Mouse (Mus musculus) WW6 (cell line): ENCODE results near the gene Arl15.
"Not testable (repeated sequence)": the region's sequence is repeated elsewhere in the genome, so short reads cannot be mapped to it uniquely, and the experiment has no call there.

ENCODE experiments used
- DNase-seq: peaks from one replicate; pipeline ENCODE4 v3.0.0-alpha.2; 2013; ENCODE audit warnings: low read depth, low spot score

Gene Arl15

DNA sequence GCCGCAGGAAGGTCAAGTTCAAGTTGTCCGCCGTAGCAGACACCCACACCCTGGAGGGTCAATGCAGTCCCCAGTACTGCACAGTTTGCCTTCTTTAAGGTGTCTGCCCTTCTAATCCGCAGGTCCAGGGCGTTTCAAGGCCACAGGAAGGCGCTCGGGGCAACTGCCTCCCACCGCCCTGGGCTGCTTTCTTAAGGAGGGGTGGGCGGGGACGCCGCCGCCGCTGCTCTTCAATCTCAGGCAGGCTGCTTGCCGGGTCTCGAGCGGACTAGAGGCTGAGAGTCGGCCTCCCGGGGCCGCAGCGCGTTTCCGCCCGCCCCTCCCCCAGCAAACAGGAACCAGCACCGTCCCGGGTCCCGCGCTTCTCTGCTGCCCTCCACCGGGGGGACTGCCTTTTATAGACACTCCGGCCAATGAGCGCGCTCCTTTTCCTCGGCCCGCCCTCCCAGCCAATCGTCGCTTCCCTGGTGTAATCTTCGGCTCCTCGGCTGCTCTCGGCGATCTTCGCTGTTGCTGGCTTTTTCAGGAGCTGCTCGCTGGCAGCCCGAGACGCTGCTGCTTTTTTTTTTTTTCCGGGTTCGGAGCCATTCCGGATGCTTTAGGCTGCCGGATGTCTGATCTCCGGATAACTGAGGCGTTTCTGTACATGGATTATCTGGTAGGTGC lies at the start of gene Arl15:
TSS of gene Arl15 (plus strand) at position 467 of the 666 bp plus-strand sequence.
- peak; percentile 94 for DNase-seq

DNA sequence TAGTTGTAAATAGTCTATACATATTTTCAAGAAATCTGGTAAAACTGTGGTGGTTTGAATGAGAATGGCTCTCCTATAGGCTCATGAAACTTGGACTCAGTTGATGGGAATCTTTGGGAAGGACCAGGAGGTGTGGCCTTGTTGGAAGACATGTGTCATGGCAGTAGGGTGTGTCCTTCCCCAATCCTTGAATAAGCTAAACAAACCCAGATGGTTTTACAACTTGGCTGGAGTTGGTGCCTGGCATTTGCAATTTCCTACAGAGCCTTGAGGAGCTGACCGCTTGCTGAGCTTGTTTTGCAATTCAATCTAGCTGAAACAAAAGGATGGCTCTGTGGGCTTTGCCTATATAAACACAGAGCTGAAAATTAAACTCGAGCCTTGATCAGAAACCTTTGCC lies 49.0 kb upstream of the Arl15 start:
- no peak for DNase-seq

DNA sequence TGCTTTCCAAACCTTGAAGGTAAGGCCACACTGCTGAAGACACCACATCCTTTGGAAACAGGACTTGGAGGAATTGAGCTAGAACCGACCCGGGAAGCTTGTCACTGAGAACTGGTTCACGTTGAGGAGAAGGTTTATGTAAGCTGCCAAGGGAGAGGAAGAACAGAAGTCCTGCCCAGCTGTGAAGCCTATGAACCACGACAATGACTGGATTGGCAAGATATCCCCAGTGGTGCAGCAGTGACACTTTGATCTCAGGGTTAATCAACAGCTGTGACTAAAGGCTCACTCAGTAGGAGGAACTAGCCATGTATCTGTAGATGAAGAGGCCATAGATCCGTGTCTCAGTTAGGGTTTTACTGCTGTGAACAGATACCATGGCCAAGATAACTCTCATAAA lies 43.5 kb upstream of the Arl15 start:
- DNase-seq, result no peak

DNA sequence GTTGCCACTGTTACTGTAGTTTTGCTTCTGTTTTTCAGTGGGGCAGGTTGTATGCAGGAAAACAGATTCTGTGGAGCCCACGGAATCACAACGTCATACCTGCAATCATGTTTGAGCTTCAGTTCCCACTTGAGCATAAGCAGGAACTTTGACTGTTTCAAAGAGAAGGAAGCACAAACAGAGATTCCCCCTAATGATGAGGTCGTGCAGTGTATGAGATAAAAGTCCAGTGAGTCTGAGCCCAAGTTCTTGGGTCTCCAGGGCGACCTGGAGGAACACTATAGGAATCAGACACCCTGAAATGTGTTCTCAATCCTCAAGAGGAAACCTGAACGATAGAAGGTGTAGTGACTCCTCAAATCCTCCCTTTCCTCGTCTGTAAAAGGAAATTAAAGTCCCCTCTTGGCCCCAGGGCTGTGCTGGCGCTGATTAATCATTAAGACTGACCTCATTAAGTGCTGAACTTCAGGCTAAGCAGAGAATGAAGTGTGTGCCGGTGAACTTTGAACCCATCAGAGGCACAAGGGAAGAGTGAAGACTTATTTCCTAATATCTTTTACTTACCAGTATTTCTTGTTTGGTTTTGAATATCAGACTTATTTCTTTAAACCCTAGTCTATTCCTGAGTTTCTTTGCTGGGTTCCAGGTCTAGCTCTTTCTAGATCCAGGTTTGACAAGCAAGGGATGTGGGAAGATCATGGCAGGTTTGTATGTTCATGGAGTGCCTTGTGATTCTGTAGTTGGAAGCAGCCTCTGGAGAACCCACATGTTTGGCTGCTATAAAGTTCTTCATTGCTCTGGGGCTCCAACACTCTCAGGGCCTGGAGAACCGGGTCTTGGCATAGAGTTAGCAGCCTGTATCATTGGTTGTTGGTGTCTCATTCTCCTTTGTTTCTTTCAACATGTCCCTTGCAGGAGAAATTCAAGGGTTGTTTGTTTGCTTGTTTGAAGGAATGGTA lies 39.3 kb upstream of the Arl15 start:
- no peak for DNase-seq

DNA sequence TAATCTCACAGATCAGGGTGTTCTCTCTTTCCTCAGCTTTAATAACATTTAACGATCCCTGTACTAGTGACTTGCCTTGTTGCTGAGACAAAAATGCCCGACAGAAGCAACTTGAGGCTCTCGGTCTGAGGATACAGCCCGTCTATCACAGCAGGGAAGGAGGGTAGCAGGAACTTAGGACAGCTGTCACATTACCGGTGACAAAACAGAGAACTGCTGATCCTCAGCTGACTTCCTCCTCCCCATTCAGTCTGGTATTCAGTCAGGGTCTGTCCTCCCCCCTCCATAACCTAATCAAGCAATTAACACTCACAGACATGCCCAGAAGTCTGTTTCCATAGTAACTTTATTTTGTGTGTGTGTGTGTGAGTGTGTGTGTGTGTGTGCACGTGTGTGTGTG lies 38.5 kb upstream of the Arl15 start:
- no peak for DNase-seq

DNA sequence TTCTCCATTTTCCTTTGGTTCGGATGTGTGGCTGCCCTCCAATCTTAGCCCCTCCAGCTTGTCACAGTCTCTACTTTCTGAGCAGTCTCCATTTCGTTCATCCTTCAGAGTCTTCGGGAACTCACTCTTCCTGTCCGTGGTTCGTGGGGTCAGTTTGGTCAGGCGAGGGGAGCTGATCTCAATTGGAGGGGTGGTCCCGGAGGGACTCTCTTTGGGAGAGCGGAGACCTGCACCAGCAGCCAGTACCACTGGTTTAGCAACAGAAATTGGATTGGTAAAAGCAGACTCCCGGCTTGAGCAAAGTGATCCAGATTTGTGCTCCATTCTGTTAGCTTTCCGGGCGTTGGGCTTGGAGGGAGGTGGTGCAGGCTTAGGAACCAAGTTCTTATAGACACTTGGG lies 32.6 kb upstream of the Arl15 start:
- DNase-seq, result no peak

DNA sequence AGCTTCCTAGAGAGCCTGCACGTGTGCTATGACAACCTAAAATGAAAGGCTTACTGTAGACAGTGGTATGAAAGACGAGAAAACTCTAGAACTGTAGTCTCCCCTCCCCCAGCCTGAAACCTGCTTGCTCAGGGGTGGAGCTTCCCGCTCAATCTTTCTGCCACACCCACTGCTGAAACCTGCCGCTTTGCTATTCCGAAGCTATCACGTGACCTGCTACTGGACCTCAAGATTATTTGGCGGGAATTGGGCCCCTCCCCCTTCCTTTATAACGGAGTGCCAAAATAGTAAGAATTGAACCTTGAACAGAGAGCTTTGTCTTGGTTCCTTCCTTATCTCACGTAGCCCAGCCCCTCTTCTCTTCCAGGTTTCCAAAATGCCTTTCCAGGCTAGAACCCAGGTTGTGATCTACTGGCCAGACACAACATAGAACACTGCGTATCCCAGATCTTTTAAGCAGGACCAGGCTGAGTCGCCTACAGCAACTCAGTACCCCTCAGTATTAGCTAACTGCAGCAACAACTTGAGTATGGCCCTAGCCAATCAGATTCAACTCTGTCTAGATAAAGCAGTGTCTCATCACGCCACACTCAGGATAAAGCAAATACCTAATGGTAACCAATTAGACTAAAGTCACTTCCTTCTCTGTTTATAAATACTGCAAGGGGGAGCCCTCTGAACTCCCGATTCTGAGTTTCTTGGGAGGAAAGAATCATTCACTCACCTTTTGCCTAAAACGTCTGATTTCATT lies 31.4 kb upstream of the Arl15 start:
- DNase-seq, result no peak

DNA sequence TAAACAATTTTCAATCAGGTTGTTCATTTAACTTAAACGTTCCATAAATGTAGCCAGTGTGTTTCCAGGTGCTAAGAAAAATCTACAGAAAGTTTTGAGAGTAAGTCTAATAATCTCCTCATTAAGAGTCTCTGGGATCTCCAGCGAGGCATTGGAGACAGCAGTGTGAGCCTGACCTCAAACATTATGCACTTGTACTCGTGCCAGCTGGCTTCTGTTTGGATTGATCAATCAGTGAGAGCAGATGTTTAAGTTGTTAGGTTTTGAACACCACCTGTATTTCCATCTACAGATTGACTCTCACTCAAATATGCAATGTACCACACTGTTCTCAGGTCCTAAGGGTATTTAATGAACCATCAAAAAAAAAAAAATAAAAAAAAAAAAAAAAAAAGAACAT lies 28.9 kb upstream of the Arl15 start:
- no peak for DNase-seq

DNA sequence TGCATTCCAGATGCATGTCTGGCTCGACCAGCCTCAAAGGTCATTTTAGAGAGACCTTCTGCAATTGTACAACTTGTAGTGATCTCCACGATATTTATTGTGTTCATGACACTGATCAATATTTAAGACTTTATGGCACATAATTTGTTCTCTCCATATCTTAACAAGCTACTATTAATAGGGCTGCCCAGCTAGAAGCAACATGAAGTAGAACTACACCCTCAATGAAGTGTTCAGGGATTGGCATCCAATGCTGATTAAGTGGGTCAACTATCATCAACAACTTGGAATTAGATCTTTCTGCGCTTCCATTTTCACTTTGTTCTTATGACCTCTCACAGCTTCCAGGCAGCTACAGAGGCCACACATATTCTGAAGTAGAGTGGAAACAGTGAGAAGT lies 24.5 kb upstream of the Arl15 start:
- DNase-seq, result no peak

DNA sequence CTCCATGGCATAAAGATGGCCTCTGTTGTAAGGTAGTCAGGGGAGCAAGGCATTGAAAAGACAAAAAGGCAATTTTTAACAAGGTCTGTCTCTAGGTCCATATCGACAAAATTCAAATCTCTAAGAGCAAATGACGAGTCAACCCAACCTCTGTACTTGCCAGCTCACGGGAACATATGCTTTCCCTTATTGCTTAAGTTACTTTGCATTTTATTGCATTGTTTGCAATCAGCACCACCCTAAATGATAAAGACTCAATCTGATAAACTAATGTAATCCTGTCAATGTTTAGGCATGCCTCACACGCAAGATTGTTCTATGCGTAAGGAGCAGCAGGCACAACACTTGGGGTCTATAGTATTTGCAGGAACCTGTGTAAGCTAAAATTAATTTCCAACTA lies 24.0 kb upstream of the Arl15 start:
- no peak for DNase-seq

DNA sequence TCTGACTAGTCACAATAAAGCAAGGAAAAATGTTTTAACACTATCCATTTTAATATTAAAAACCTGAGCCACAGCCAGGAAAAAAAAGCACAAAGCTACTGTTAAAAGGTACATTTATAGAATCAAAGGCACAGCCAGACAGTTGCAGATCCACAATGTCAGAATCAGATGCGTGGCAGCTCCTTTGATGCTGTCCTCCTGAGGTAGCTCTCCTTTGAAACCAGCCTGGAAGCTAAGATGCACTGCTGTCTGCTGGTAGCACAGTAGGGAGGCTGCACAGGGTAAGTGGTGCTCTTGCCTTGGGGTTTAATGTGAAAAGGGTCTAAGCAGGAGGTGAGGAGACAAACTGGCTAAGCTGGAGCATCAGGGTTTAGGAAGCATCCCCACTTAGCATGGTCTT lies 23.0 kb upstream of the Arl15 start:
- no peak for DNase-seq

DNA sequence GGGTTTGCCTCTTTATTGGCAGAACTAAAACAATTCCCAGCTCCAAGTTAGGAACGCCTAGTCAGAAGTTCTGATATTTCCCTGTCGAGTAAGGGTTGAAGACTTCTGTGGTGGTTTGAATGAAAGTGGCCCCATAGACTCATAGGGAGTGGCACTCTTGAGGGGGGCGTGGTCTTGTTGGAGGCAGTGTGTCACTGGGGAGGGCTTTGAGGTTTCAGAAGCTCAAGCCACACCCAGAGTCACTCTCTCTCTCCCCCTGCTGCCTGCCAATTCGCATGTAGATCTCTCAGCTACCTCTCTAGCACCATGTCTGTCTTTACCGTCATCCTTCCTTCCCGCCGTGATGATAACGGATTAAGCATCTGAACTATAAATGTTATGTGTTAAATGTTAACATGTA lies 19.5 kb upstream of the Arl15 start:
- no peak for DNase-seq

DNA sequence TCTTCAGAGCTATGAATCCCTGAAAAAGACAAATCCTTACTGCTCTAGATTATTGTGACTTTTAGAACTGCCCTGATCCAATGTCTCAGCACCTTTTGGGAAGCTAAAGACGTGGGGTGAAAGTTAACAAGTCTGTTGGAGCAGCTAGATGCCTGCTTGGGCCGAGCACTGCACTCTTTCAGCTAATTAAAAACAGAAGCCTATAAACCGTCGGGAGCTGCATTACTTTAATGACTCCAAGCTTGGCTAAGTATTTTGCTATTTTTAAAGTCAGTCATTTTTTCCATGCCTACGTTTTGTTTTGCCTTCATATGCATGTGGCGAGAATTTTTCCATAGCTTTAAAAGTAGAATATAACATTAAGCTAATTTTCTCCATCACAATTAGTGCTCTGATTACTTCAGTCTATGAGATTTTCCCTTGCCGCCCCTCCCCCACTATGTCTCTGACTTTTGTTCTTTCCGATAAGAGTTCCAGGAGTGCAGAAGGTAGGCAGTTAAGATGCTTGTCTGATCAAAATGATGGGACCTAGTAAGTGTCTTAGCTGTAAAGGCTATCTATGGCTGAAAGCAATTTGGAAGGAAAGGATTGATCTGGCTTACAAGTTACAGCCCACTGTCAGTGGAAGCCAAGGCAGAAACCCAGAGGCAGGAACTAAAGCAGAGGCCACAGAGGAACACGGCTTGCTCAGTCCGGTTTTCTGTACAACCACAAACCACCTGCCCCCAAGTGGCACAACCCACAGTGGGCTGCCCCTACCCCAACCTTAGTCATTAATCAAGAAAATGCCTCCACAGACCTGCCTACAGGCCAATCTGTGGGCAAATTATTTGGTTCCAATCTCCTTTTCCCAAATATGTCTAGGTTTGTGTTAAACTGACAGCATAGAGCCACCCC lies 18.8 kb upstream of the Arl15 start:
- no peak for DNase-seq

DNA sequence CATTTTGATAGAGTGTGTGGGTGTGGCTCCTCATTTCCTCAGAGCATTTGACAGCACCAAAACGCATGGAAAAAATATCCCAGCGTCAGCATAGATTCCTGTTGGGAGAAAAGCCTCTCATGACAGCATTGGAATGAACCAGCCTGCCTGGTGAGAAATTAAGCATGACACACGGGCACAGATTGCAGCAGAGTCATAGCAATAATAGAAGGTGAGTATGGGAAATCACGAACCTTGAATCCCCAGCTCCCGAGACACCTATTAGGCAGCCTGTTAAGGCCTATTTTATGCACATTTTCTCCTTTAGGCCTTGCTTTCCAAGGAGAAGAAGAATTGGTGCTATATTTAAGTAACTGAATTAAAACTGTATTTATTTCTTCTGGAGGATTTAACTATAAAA lies 8.5 kb upstream of the Arl15 start:
- DNase-seq, result no peak

DNA sequence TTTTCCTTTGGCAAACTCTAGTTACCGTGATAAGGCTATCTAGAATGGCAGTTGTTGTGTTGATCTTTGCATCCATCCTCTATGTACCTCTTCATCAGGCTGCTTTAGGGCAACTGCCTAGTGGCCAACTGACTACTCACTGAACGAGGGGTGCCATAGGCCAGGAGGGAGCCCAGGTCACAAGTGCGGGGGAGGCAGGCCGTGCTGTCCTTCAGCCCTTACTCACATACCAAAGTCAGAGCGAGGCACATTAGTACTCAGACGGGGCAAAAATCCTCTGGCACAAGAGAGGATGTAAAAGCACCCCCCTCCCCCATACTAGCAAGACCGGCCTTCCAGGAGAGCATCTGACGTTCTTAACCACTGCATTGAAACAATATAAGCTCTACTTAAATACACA lies 7.2 kb upstream of the Arl15 start:
- no peak for DNase-seq

DNA sequence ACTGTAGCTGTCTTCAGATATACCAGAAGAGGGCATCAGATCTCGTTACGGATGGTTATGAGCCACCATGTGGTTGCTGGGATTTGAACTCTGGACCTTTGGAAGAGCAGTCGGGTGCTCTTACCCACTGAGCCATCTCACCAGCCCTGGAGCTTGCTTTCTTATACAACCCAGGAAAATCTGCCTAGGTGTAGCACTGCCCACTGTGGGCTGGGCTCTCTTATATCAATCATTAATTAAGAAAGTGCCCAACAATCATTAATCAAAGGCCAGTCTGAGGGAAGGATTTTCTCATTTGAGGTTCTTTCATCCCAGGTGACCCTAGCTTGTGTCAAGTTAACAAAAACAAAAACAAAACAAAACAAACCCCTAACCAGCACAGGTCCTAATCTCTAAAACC lies 4.3 kb upstream of the Arl15 start:
- DNase-seq, result not testable (repeated sequence)

DNA sequence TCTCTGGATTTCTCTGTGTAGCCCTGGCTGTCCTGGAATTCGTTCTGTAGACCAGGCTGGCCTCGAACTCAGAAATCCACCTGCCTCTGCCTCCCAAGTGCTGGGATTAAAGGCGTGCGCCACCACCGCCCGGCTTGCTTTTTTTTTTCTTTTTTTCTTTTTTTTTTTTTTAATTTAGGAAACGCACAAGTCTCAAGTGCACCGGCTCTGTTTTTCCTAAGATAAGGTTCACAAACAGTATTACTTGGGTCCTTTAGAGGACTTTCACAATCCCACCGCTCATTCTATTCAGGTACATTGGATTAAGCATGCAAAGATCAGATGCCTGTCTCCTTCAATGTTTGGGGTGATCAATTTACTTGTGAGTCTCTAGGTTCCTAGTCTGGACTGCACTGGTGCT lies 668 bp upstream of the Arl15 start:
- DNase-seq, result no peak

DNA sequence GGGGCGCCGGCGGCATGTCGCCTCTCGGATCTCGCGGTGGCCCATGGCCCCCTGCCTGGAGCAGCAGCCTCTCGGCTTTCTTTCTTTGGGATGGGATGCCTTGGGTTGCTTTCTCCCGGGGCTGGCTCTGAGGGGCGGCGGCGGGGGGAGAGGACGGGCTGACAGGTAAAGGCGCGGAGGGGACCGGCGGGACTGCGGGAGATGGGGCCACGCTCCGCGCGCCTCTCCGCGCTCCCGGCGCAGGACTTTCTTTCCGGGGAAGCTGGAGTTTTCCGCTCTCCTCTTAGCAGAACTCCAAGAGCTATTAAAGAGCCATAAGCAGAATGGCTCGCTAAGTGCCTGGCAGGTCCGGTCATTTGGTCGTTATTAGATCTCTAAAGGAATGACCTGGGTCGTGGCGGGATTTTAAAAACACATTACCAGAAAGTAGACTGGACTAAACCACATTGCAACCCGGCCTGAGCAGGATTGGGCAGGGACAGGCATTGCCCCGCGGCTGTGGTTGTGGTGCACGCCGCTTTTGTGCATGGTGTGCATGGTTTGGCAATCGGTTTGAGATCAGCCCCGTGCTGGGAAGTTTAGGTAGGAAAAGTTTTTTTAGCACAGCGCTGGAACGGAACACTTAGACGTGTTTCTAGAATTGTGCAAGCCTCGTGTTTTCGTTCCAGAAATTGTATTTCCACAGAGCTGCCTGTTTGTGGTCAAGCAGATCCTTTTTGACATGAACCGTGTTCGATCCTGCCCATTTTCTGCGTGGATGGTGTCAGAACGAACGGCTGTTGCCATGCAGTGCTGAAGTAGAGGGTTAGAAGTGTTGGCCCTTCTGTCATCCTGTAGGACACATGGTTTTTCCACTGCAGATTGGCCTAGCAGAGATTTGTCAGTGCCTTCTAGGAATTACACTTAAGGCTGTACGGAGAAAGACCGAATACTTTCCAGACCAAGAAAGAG lies 675 bp downstream of the Arl15 start:
- DNase-seq, result no peak

DNA sequence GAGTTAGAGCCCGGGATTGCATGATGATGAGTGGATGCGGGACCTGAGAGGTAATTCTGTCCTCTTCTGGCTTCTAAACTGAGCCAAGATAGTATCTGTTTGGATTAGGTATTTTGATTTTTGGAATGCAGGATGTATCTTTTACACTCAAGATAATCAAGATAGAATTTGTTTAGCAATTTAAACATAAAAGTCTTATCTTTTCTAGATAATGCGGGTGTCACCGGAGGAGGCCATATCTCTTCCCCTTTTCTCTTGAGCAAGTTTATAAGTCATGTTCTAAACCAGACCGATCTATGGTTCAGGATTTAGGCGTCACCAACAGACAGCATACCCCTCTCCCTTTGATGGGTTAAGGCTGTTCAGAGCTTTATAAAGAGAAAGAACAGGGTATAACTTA lies 3.1 kb downstream of the Arl15 start:
- DNase-seq, result no peak

DNA sequence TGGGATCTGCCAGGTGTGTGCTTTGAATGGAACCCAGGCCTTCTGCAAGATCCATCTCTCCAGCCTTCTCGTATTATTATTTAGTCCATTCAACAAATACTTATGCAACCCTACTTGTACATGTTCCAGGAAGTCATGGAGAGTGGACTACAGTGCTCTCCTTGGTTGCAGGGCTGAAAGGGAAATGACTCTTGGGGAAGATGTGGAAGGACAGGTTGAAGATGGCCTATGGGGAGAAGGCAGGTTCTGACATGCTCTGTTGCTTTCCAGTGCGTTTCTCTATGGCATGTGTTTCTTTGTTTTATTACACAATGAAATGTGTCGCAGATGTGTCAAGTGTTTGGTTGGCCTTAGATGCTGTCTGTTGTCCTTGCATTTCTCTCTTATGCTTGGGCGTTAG lies 5.1 kb downstream of the Arl15 start:
- DNase-seq, result no peak
